Mouse (Mus musculus) G1E (cell line): ENCODE results near the gene Dnah7b. TPM values are rescaled to one million over a fixed set of nuclear protein-coding genes. Genes with fewer than 3 reads are reported as not detected.
"Not testable (repeated sequence)": the region's sequence is repeated elsewhere in the genome, so short reads cannot be mapped to it uniquely, and the experiment has no call there.

Experiments
- ATAC-seq: 2 replicates; pipeline ENCODE4 v1.8.0; 2016; ENCODE audit warnings: mild to moderate bottlenecking; ENCODE audit not compliant: insufficient number of reproducible peaks, poor library complexity, low FRiP score, severe bottlenecking; ENCODE audit errors: extremely low read depth
- DNase-seq: peaks from one replicate; pipeline ENCODE4 v3.0.0; 2012; ENCODE audit warnings: low spot score
- H3K27me3 ChIP-seq: 2 replicates; pipeline ENCODE4 v1.6.1; 2012; ENCODE audit warnings: mild to moderate bottlenecking, low read length, inconsistent platforms; ENCODE audit not compliant: insufficient read depth
- H3K36me3 ChIP-seq: replicated peaks from 2 replicates; pipeline ENCODE3; 2012; ENCODE audit warnings: mild to moderate bottlenecking, inconsistent platforms
- H3K4me1 ChIP-seq: 2 replicates; pipeline ENCODE4 v1.6.1; 2012; ENCODE audit warnings: low read depth, low read length, inconsistent platforms, mixed read lengths; ENCODE audit not compliant: insufficient read depth
- H3K4me3 ChIP-seq: 2 replicates; pipeline ENCODE4 v1.5.1; 2012; ENCODE audit warnings: low read depth, mild to moderate bottlenecking, inconsistent platforms, low read length, moderate library complexity, mixed read lengths
- H3K9me3 ChIP-seq: replicated peaks from 2 replicates; pipeline ENCODE4 v1.6.1; 2012; ENCODE audit warnings: inconsistent platforms
- CTCF ChIP-seq: IDR thresholded peaks from 2 replicates; pipeline ENCODE4 v1.5.1; 2012; ENCODE audit warnings: low read depth, low read length, inconsistent platforms, mixed read lengths
- GATA2 ChIP-seq: IDR thresholded peaks from 2 replicates; pipeline ENCODE4 v1.6.1; 2012; ENCODE audit warnings: low read depth, low read length, inconsistent platforms, borderline replicate concordance
- POLR2AphosphoS5 ChIP-seq: IDR thresholded peaks from 2 replicates; pipeline ENCODE4 v1.6.1; 2012; ENCODE audit warnings: low read depth, low read length, inconsistent platforms; ENCODE audit not compliant: insufficient replicate concordance
- polyA plus RNA-seq: library from polyadenylated mRNA; stranded (reverse); fragments of >175 nt; gene quantifications from 2 replicates; pipeline ENCODE4 v1.2.3, GENCODE M21; 2012
- total RNA-seq, 2 experiments: library from RNA; stranded (forward) in 1 of 2; stranded (reverse) in 1 of 2; fragments of 200-1000 nt in 1 of 2; fragments of >200 nt in 1 of 2; fragmentation: Nextera tagmentation in 1 of 2; gene quantifications; 2 replicates each; pipeline ENCODE4 v1.2.3; 2014 to 2017

Dnah7b gene
- total and polyA plus RNA-seq, 3 experiments, result 0.76 TPM; not detected in 2

GRCm38 (mm10) chr1:46408324-46409115 lies 342.4 kb downstream of the Dnah7b start:
- no peaks in the 10 kb centered on the region for H3K27me3 ChIP-seq
- TF ChIP-seq POLR2AphosphoS5 (no peak), GATA2 (no peak)
- no peak for DNase-seq

GRCm38 (mm10) chr1:46414798-46415197 lies 348.7 kb downstream of the Dnah7b start:
- not testable (repeated sequence) for DNase-seq, H3K4me1 ChIP-seq, H3K36me3 ChIP-seq, H3K27me3 ChIP-seq, H3K4me3 ChIP-seq, ATAC-seq
- peaks cover 13% of the 10 kb centered on the region for H3K9me3 ChIP-seq

More at GRCm38 (mm10) chr1:46408324-46409115, 342.4 kb downstream of the Dnah7b start:
- Histone ChIP-seq H3K4me1 (no peaks in the 10 kb centered on the region), H3K9me3 (no peaks in the 10 kb centered on the region), H3K4me3 (no peak overlapping the region), H3K36me3 (no peaks in the 10 kb centered on the region)
- no peak for ATAC-seq

- not testable (repeated sequence) for H3K27me3 ChIP-seq, H3K4me3 ChIP-seq, H3K36me3 ChIP-seq, DNase-seq, H3K4me1 ChIP-seq, ATAC-seq
- peak; percentile 29; the same call in 1 of the 2 replicates for TF ChIP-seq CTCF
- peaks cover 13% of the 10 kb centered on the region for H3K9me3 ChIP-seq
Observed at GRCm38 (mm10) chr1:46416946-46417345, 350.8 kb downstream of the Dnah7b start.

GRCm38 (mm10) chr1:46418966-46419365 lies 352.9 kb downstream of the Dnah7b start:
- H3K4me3 ChIP-seq, ATAC-seq, H3K4me1 ChIP-seq, DNase-seq, H3K36me3 ChIP-seq, H3K27me3 ChIP-seq: not testable (repeated sequence)
- H3K9me3 ChIP-seq, result peaks cover 13% of the 10 kb centered on the region

Other genes with a start within 250 kb of the Dnah7b start
- not detected in 2 replicates for gene Gm5269, start 176.0 kb upstream of the Dnah7b start, total RNA-seq (2014; fragmentation: Nextera tagmentation)
- gene Gm5269, start 176.0 kb upstream of the Dnah7b start, total RNA-seq (2017), result not detected in 2 replicates
- gene Gm5269, start 176.0 kb upstream of the Dnah7b start, polyA plus RNA-seq, result not detected in 2 replicates
- 35.7 and 56.4 TPM in 2 replicates for gene Slc40a1, start 139.8 kb upstream of the Dnah7b start, total RNA-seq (2014; fragmentation: Nextera tagmentation)
- 37.3 and 43.3 TPM in 2 replicates for gene Slc40a1, start 139.8 kb upstream of the Dnah7b start, total RNA-seq (2017)
- gene Slc40a1, start 139.8 kb upstream of the Dnah7b start, polyA plus RNA-seq, result 2.9 and 3.0 TPM in 2 replicates